Mouse (Mus musculus) brain, embryonic 18.5 days (tissue): ENCODE data around the gene Hk1.

Experiments
- DNase-seq: peaks from one replicate; pipeline ENCODE4 v3.0.0-alpha.2; 2012; ENCODE audit warnings: low read depth, low spot score

Gene Hk1

DNA sequence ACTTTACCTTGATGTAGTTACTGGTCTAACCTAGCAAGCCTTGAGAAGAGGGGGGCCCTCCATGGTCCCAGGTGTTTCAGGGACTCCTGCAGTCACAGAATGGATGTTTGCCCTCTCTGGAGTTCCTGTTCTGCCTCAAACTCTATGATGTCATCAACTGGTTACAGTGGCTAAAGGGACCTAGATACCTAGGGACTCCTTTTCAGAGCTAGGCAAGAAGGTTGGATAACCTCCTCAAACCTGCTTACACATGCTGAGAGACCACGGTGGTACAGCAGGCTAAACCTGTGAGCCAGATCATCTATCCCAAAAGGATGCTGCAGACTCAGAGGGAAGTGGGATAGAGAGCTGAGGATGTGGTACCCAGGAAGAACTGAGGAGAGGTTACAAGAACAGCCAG lies at the start of gene Hk1:
Hk1 (minus strand) TSS at position 101 of the 400 bp plus-strand sequence.
- no peak for DNase-seq

- DNase-seq: no peak
Measured at GRCm38 (mm10) chr10:62425081-62425871, 45.6 kb upstream of the Hk1 start.

- no peak for DNase-seq
Measured at GRCm38 (mm10) chr10:62422255-62422654, 42.5 kb upstream of the Hk1 start, which contains the start of gene Hkdc1. TSS of gene Hkdc1 (minus strand) at chr10:62422491.

GRCm38 (mm10) chr10:62421127-62421526 lies 41.4 kb upstream of the Hk1 start:
- DNase-seq: no peak

GRCm38 (mm10) chr10:62420399-62420798 lies 40.7 kb upstream of the Hk1 start:
- DNase-seq: no peak

DNA sequence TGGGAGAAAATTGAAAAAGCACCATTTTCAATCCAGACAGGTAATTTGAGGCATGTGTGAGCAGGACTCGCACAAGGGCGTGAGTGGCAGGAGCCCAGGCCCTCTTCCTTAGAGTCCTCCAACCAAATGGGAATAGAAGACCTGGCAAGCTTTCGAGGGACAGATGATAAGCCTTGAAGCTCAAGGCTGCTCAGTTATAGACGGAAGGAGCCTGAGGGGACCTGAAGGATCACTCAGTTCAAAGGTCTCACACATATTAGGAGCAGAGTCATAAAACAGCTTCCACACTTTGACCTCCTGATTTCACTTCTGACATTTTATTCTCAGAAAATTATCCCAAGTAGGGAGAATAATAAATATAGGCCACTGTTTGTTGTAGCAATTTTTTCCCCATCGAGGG lies 39.7 kb upstream of the Hk1 start:
- DNase-seq: no peak

DNA sequence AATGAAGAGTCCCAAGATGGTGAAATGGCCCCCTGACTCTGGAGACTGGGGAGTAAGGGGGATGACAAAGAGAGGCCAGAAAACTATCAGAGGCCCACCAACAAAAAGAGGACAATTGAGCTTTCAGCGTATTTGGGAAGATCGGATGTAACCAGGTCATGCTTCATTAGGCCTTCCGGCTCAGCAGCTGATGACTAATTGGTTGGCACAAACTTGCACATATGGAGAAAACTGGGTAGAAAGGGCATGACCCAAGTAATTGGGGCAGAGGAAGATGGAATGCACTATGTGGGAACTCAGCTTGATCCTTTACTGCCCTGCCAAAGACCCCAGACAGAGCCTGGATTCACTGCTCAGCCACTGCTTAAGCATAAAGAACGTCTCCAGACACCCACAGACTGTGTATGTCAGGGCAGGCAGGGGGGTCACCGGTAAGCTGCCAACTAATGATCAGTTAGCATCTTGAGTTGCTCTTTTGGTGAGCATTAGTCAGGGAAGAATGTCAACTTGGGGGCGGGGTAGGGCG lies 39.2 kb upstream of the Hk1 start:
- no peak for DNase-seq

GRCm38 (mm10) chr10:62413606-62413982 lies 33.9 kb upstream of the Hk1 start:
- DNase-seq: no peak

DNA sequence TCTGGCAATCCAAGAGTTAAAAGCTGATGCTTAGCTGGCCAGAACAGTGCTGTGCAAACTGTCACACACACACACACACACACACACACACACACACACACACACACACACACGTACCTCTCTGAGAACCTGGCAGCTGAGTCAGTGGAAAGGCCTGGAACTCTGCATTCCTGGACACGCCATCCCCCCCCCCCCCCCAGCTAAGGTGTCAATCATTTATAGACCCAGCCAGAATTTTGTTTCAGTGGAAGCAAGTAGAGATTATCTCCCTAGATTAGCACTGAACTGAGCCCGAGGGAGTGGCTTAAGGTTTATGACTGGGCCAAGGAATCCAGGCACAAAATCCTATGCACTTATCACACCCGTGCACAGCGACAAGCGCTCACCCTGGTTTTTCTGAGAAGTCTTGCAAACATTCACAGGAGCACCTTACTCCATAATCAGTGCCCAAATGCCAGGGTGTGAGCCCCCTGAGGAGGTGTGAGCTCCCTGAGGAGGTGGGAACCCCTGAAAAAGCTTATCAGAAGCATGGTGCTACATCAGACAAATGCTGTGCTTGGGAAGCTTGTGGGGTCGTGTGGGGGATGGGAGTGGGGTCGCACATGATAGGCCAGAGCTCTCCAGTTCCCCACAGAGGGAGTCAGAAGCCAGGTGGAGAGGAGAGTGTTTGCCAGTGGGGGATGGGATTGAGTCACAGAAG lies 33.3 kb upstream of the Hk1 start:
- no peak for DNase-seq

DNA sequence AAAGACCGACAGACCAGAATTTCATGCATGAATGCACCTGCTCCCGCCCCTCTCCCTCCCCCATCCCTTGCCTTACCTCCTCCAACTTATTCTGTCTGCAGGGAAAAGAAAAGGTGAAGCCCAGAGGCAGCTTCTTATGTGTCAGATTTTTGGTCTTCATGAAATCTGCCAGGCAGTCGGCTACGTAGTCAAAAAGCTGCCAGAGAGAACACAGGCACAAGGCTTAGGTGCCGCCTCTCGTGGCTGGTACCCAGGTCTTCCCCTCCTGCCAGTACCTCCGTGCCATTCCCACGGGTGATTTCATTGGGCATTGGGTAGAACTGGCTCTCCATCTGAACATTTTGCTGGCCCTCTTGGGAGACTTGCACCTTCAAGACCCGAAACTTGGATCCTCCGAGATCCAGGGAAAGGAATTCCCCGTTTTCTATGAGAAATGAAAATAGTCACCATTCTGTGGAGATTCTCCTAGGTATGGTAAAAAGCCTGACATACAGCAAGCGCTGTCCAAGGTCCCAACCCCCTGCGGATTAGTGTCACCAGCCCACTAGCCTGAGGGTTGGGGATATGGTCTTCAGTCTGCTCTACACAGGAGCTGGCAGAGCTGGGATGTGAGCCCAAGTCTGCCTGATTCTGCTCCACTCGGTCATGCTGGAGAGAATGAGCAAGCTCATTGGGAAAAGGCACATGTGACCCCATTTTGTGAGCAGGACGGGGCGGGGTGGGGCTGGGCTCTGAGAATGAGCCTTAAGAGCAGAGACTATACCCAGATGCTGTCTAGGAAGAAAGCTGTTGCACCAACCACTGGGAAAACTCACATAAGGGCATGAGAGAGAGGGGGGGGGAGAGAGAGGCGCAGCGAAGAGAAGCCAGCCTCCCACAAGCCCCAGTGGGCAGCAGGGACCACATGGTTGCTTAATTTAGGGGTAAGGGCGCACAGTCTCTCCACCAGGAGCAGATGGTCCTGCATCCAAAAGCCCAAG lies 32.0 kb upstream of the Hk1 start:
- DNase-seq: no peak

DNA sequence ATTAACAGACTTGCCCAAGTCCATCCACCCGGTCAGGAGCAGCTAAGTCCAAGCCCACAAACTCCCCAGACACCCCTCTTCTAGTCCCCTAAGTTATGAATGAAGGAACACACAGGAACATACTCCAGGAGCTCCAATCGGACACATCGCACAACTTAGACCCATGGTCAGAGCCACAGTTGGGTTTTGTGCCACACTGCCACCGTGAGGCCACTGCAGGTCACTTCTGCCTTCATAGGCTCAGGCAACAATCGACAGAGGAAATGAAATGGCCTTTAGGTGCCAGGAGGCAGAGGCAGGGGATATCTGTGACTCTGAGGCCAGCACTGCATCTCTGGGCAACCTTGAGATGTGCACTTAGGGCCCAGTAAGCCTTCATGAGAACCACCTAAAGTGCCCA lies 31.2 kb upstream of the Hk1 start:
- DNase-seq: no peak

GRCm38 (mm10) chr10:62404901-62405300 lies 25.2 kb upstream of the Hk1 start:
- DNase-seq: no peak

DNA sequence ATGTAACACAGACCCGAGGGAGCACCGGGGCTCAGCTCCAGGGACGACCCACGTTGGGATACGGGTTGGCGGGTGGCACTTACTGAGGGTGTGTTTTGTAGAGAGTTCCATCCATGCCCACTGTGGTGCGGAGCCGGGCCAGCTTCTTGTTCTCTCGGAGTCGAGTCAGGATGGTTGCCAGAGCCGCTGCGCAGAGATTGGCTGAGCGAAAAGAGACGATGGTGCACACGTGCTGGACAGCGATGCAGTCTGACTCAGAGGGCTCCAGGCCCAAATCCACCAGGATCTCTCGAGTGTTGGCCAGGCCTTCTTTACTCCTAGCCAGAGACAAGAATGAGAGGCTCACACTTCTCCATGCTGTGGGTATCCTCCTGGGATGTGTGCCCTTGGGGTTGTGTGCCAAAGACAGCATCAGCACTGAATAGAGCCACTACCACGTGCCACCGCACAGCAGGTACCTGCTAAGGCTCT lies 22.0 kb upstream of the Hk1 start:
- no peak for DNase-seq

- DNase-seq: no peak
Measured at GRCm38 (mm10) chr10:62383011-62383410, 3.3 kb upstream of the Hk1 start.

DNA sequence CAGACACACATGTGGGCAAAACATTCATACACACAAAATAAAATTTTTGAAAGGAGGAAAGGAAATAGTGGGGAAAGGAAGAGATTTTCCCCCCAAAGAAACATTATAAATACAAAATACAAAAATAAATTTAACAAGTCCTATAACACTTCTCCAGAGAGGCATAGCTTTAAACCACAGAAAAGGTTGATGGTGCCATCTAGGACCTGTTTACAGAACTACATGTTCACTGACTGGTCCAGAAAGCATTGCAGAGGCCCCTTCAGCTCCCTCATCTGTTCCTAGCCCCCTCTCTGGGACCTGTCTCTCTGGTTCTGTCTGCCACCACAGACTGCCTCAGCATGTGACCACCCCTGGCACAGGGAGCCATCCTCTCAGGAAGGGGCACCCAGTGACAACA lies 1.2 kb upstream of the Hk1 start:
- DNase-seq: no peak

DNA sequence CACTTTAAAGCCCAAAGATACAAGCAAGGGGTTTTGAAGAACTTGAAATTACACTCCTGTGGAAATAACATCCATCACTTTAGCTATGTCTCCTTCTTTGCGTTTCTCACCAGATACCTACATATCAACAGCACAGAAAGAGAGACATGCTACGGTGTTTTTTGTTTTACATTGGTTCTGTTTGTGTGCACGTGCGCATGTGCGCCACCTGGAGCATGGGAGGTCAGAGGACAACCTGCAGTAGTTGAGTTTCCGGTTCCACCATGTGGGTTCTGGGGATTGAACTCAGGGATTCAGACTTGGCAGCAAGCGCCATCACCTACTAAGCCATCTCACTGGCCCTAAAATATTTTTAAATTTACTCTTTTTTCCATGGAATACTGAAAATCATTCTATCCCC lies 20.9 kb downstream of the Hk1 start:
- no peak for DNase-seq

- DNase-seq: no peak
Measured at GRCm38 (mm10) chr10:62356105-62356730, 23.5 kb downstream of the Hk1 start.

- no peak for DNase-seq
Measured at GRCm38 (mm10) chr10:62345147-62345546, 34.6 kb downstream of the Hk1 start.

GRCm38 (mm10) chr10:62344004-62344752 lies 35.5 kb downstream of the Hk1 start:
- no peak for DNase-seq

DNA sequence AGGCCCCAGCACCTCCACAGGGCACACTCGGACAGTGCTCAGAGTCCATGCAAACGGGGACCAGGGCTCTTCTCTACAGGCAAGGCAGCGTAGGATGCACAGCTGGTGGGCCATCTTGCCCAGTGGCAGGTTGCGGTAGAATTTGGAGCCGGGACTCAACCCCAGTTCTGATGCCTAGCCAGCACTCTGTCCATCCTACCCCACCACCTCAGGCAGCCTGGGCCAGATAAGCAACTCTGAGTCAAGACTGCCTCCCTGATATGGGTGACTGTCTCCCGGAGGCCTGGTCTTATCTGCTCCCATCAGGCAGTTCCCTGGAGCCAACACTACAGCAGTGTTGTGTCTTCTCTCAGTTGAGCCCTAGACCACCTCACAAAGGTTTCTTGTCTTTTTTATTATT lies 37.2 kb downstream of the Hk1 start:
- DNase-seq: no peak
